Mouse (Mus musculus) forebrain, embryonic 14.5 days (tissue): ENCODE data around the gene Aes. TPM values are rescaled to one million over a fixed set of nuclear protein-coding genes. Genes with fewer than 3 reads are reported as not detected.
A peak's percentile ranks its signal among the peaks of the same experiment; 100 is the strongest.

Source experiments
- ATAC-seq: fragments of 200-750 bp; cut with Nextera tagmentation; 2 replicates; pipeline ENCODE4 v1.8.0; 2017; ENCODE audit warnings: mild to moderate bottlenecking, moderate library complexity
- DNase-seq: peaks from one replicate; pipeline ENCODE4 v3.0.0-alpha.2; 2015; ENCODE audit warnings: low spot score
- H3K27ac ChIP-seq: fragments of 300-500 bp; sonication (generic); 2 replicates; pipeline ENCODE4 v1.5.1; 2014; ENCODE audit warnings: low read depth, mild to moderate bottlenecking, control low read depth, low read length, moderate library complexity
- H3K27me3 ChIP-seq: fragments of 300-500 bp; sonication (generic); replicated peaks from 2 replicates; pipeline ENCODE4 v1.6.1; 2014; ENCODE audit warnings: low read length, control low read depth, mixed read lengths; ENCODE audit not compliant: control insufficient read depth, insufficient read depth
- H3K36me3 ChIP-seq: fragments of 300-500 bp; sonication (generic); 2 replicates; pipeline ENCODE4 v1.6.1; 2014; ENCODE audit warnings: low read length, control low read depth; ENCODE audit not compliant: control insufficient read depth, insufficient read depth
- H3K4me1 ChIP-seq: fragments of 300-500 bp; sonication (generic); 2 replicates; pipeline ENCODE4 v1.6.1; 2014; ENCODE audit warnings: antibody characterized with exemption, low read length, control low read depth; ENCODE audit not compliant: control insufficient read depth, insufficient read depth
- H3K4me2 ChIP-seq: fragments of 300-500 bp; sonication (generic); 2 replicates; pipeline ENCODE4 v1.6.1; 2014; ENCODE audit warnings: mild to moderate bottlenecking, control low read depth, low read length
- H3K4me3 ChIP-seq: fragments of 300-500 bp; sonication (generic); 2 replicates; pipeline ENCODE4 v1.5.1; 2014; ENCODE audit warnings: low read depth, low read length, control low read depth
- H3K9ac ChIP-seq: fragments of 300-500 bp; sonication (generic); 2 replicates; pipeline ENCODE4 v1.6.1; 2014; ENCODE audit warnings: mild to moderate bottlenecking, low read length, control low read depth, moderate library complexity
- H3K9me3 ChIP-seq: fragments of 300-500 bp; sonication (generic); replicated peaks from 2 replicates; pipeline ENCODE4 v1.6.1; 2016; ENCODE audit warnings: low read length, control low read depth, mixed read lengths; ENCODE audit not compliant: control insufficient read depth
- WGBS: fragments of 180-500 bp; shearing (Covaris S2); extraction: QIAGEN DNeasy Blood & Tissue Kit; methylation state at CpG from one replicate; pipeline ENCODE4 v1.1.7; 2014; 5-methylcytosine and 5-hydroxymethylcytosine counted together
- polyA plus RNA-seq: library from polyadenylated mRNA; unstranded; fragments of >200 nt; fragmentation: Nextera tagmentation; extraction: Ambion mirVana; gene quantifications from 2 replicates; pipeline ENCODE4 v1.2.1, GENCODE M21; 2014

The Aes gene
- polyA plus RNA-seq, 1 experiment from 2014 or later, result 415 TPM

DNA sequence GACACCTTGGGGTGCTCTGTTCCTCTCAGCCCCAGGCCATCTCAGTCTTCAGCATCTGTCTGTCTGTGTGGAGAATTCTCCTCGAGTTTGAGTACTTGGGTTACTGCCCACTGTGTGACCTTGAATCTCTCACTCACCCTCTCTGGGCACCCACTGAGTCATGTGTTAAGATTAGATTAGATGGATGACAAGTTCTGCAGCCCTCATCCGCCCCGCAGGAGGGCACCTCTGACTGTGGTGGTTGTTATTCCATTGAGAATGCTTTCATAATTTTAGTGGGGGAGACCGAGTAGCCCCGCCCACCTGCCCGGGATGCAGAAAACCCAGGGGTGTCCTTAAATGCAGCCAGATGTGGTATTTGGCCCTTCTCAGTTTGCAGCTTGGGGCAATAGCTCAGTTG lies 4.2 kb downstream of the Aes start:
- Histone ChIP-seq H3K36me3 (peaks cover 41% of the 10 kb centered on the region), H3K27ac (no peak overlapping the region), H3K4me2 (no peak overlapping the region), H3K9me3 (no peaks in the 10 kb centered on the region), H3K27me3 (peaks cover 8% of the 10 kb centered on the region; the same call in 1 of the 2 replicates), H3K4me1 (peaks cover 23% of the 10 kb centered on the region), H3K4me3 (no peak overlapping the region), H3K9ac (no peak overlapping the region; the same call in 1 of the 2 replicates)
- WGBS, result 57% methylated on average over 6 of the region's 6 CpGs
- DNase-seq (no peak), ATAC-seq (no peak)

DNA sequence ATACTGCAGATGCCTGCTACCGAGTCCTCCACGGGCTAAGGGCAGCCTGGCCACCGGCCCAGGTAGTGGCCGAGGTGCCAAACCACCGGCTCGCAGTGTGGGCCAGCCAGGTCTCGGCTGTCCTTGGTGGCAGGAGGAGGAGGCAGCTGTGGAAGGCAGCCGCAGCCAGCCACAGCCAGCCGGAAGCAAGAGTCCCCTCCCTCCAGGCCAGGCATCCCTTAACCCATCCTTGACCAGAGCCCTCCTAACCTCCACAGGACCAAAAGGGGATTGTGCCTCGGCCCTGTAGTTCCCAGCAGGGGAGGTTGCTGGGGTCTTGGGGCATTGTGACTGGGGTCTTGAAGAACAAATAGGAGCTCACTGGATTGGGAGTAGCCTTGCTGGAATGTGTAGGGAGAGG lies 4.9 kb downstream of the Aes start:
- WGBS, result 3% methylated on average over 10 of the region's 10 CpGs
- Histone ChIP-seq H3K4me3 (no peak overlapping the region), H3K4me2 (peak overlapping the region; percentile 17; the same call in 1 of the 2 replicates)

DNA sequence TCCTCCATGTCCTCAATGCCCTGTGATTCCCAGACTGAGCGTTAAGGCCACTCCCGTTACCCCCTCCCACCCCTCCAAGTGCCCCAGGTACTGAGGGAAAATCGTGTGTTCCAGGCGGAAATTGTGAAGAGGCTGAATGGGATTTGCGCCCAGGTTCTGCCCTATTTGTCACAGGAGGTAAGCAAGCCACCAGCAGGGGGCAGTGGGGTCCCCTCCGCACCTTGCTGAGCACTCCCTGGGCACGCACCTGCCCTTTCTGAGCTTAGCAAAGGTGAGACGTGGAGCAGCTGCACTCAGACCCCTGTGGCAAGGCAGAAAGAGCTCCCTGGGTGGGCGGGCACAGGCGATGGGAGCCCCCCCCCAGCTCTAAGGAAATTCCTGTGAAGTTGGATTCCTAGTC lies 5.4 kb downstream of the Aes start:
- no peaks in the 10 kb centered on the region for H3K9me3 ChIP-seq
- peak; percentile 59 for DNase-seq
- H3K9ac ChIP-seq, result no peak overlapping the region
- peaks cover 10% of the 10 kb centered on the region; the same call in 1 of the 2 replicates for H3K27me3 ChIP-seq
- 17% methylated on average over 10 of the region's 10 CpGs for WGBS
- no peak overlapping the region for H3K4me2 ChIP-seq
- H3K4me3 ChIP-seq, result no peak overlapping the region
- peaks cover 41% of the 10 kb centered on the region for H3K36me3 ChIP-seq
- no peak for ATAC-seq
- no peak overlapping the region for H3K27ac ChIP-seq
- peaks cover 27% of the 10 kb centered on the region for H3K4me1 ChIP-seq

More for the DNA sequence above, 4.9 kb downstream of the Aes start:
- ATAC-seq (no peak), DNase-seq (no peak)
- peaks cover 8% of the 10 kb centered on the region; the same call in 1 of the 2 replicates for H3K27me3 ChIP-seq
- peaks cover 26% of the 10 kb centered on the region for H3K4me1 ChIP-seq
- no peak overlapping the region for H3K27ac ChIP-seq
- peaks cover 41% of the 10 kb centered on the region for H3K36me3 ChIP-seq
- H3K9me3 ChIP-seq, result no peaks in the 10 kb centered on the region
- no peak overlapping the region for H3K9ac ChIP-seq

DNA sequence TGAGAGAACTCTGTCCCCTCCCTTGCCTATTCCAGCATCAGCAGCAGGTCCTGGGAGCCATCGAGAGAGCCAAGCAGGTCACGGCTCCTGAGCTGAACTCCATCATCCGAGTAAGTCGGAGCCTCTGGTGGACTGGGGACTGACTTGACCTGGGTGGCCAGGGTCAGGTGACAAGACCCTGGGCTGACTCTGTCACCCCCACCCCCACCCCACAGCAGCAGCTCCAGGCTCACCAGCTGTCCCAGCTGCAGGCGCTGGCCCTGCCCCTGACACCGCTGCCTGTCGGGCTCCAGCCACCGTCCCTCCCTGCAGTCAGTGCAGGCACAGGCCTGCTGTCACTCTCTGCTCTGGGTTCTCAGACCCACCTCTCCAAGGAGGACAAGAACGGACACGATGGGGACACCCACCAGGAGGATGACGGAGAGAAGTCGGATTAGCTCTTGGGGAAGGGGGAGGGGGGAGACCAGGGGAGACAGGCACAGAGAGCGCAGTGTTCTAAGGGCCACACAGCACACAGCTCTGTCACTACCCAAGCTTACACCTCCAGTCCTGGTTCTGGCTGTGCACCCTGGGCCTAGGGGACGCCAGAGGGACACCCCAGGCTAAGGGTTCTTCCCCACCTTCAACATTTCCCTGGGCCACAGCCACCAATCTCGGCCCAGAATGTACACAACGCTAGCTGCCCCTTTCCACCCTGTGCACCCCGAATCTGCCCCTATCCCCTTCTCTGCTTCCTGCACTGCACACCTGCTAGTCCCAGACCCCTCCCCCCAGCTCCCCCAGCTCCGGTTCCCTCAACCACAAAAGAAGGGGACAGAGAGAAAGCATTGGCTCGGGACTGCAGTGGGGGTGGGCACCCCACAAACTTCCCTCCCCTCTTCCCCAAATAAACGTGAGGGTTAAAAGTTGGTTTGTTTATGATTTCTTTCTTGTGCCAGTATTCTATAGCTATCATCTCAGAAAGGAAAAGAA lies 6.3 kb downstream of the Aes start:
- DNase-seq, result no peak
- WGBS, result 36% methylated on average over 20 of the region's 20 CpGs
- no peak overlapping the region for H3K9ac ChIP-seq

DNA sequence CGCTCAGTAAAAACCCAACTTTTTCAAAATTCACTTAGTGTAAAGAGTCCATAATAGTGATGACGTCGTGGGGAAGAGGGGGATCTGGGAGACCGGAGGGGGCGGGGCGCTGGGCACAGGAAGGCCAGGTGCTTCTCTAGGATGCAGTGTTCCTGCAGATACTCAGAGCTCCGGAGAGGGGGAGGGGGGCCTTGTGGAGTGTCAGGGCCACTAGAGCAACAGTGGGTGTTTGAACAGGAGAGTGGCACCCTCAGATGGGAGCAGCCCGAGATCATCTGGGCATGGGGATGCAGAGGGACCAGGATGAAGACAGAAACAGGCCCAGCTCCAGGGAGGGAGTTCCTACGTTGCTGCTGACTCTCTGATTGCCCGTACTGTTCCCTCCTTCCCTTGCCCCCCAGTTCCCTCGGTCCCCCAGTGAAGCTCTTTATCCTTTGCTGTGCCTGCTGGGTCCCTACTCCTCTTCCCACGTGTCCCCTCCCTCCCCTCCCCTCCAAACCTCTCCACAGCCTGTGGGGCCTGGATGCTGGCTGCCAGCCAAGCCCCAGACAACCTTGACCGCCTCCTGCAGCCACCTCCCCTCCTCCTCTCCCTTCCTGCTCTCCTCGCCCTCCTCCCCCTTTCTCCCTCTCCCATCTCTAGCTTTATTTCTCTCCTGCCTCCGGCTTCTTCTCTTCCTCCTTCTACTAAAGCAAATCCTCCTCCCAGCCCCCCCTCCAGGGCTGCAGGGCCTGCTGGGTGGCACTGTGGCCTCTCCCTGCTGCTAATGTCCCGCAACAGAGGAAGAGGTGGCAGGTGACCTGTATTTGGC lies 9.3 kb downstream of the Aes start:
- Histone ChIP-seq H3K9me3 (no peaks in the 10 kb centered on the region), H3K4me2 (0 out of 2 replicates have a peak overlapping the region, but pooled peaks have one; percentile 14), H3K4me3 (no peak overlapping the region), H3K9ac (0 out of 2 replicates have a peak overlapping the region, but pooled peaks have one; percentile 35), H3K4me1 (peaks cover 36% of the 10 kb centered on the region), H3K27me3 (peaks cover 22% of the 10 kb centered on the region), H3K36me3 (peaks cover 31% of the 10 kb centered on the region), H3K27ac (peak overlapping the region; percentile 66)
- DNase-seq, result peak; percentile 78
- ATAC-seq, result no peak
- 7% methylated on average over 16 of the region's 16 CpGs for WGBS

More for the DNA sequence above, 6.3 kb downstream of the Aes start:
- Histone ChIP-seq H3K4me1 (peaks cover 31% of the 10 kb centered on the region), H3K27me3 (peaks cover 10% of the 10 kb centered on the region; the same call in 1 of the 2 replicates), H3K27ac (no peak overlapping the region), H3K9me3 (no peaks in the 10 kb centered on the region), H3K36me3 (peaks cover 41% of the 10 kb centered on the region), H3K4me3 (no peak overlapping the region), H3K4me2 (no peak overlapping the region)
- no peak for ATAC-seq

DNA sequence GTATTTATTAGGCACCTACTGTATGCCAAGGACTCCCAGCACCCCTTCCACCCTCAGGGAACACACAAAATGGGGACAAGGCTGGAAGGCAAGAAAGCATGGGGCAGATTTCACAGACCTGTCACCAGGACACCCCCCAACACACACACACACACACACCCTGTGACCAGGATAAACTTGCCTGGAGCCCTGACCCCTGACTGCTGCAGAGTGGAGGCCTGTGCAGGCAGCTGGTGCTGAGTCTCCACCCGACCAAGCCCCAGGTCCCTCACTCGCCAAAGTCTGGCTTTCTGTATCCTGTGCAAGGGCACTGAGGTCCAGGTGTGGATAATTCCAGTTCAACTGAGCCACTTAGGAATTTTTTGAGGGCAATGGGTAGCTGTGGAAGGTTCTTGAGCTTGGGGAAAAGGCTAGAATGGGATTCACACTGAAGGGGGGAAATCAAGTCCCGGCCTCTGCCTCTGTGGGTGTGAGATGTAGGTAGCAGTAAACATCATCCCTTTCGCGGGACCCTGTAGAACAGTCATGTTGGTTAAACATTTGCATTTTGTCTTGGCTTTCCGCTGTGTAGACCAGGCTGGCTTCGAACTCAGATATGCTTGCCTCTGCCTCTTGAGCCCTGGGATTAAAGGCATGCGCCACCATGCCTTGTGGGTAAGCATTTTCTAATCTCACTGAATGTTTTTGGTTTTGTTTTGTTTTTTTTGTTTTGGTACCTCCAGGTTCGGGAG lies 10.4 kb downstream of the Aes start:
- 22% methylated on average over 9 of the region's 9 CpGs for WGBS
- no peak overlapping the region for H3K9ac ChIP-seq
- H3K4me1 ChIP-seq, result peaks cover 31% of the 10 kb centered on the region
- peak overlapping the region; percentile 85; the same call in 1 of the 2 replicates for H3K27ac ChIP-seq
- no peak overlapping the region for H3K4me3 ChIP-seq
- no peaks in the 10 kb centered on the region for H3K9me3 ChIP-seq
- no peak for ATAC-seq
- no peak overlapping the region for H3K4me2 ChIP-seq
- no peak for DNase-seq
- peaks cover 26% of the 10 kb centered on the region for H3K27me3 ChIP-seq
- H3K36me3 ChIP-seq, result peaks cover 23% of the 10 kb centered on the region

DNA sequence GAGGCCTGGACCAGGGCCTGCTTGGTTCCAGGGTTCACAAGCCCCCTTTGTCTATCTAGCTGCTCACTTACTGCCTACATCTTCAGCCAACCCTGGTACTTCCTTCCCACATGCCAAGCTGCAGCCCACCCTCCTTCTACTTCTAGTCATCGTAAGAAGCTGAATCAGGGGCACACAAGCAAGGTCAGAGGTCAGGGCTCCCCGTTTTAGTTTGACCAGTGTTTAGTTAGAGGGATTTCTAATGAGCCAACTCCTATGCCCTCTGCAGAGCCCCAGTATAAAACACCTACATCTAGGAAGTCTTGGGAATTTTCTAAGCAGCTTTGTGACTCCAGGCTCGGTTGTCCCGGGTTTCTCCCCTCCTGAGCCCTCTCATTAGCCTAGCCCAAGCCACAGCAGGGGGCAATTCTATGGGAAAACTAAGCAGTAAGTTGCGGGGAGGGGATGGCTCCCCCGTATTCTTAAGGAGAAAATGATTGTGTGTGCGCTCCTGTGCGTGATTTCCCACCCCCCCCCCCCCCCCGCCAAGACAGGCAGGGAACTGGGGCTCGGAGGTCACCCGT lies 11.0 kb downstream of the Aes start:
- Histone ChIP-seq H3K4me1 (peaks cover 32% of the 10 kb centered on the region), H3K4me2 (peak overlapping the region; percentile 85), H3K9me3 (no peaks in the 10 kb centered on the region), H3K4me3 (peak overlapping the region; percentile 34), H3K9ac (0 out of 2 replicates have a peak overlapping the region, but pooled peaks have one; percentile 17), H3K36me3 (peaks cover 17% of the 10 kb centered on the region), H3K27me3 (peaks cover 25% of the 10 kb centered on the region), H3K27ac (peak overlapping the region; percentile 85)
- peak; percentile 16 for ATAC-seq
- 0% methylated on average over 10 of the region's 11 CpGs for WGBS
- peak; percentile 85 for DNase-seq
